Mouse (Mus musculus) layer of hippocampus, adult 9-10 months (tissue): ENCODE results near the gene Sgce.
"Not testable (repeated sequence)": the region's sequence is repeated elsewhere in the genome, so short reads cannot be mapped to it uniquely, and the experiment has no call there.

Experiments
- DNase-seq: peaks from one replicate; pipeline ENCODE4 v3.0.0; 2022; ENCODE audit warnings: low spot score

The Sgce gene

GRCm38 (mm10) chr6:4722739-4723138 lies 24.3 kb downstream of the Sgce start:
- no peak for DNase-seq

GRCm38 (mm10) chr6:4722142-4722541 lies 24.9 kb downstream of the Sgce start:
- no peak for DNase-seq

- no peak for DNase-seq
Measured at GRCm38 (mm10) chr6:4717344-4717743, 29.7 kb downstream of the Sgce start.

GRCm38 (mm10) chr6:4716171-4716570 lies 30.8 kb downstream of the Sgce start:
- no peak for DNase-seq

- DNase-seq: no peak
Measured at GRCm38 (mm10) chr6:4708971-4709370, 38.0 kb downstream of the Sgce start.

- DNase-seq: no peak
Measured at GRCm38 (mm10) chr6:4706415-4706814, 40.6 kb downstream of the Sgce start.

GRCm38 (mm10) chr6:4703908-4704307 lies 43.1 kb downstream of the Sgce start:
- no peak for DNase-seq

GRCm38 (mm10) chr6:4701641-4702040 lies 45.4 kb downstream of the Sgce start:
- no peak for DNase-seq

GRCm38 (mm10) chr6:4695778-4696177 lies 51.2 kb downstream of the Sgce start:
- no peak for DNase-seq

- no peak for DNase-seq
Measured at GRCm38 (mm10) chr6:4694672-4695231, 52.3 kb downstream of the Sgce start.

- DNase-seq: no peak
Measured at GRCm38 (mm10) chr6:4693544-4693943, 53.5 kb downstream of the Sgce start.

- no peak for DNase-seq
Measured at GRCm38 (mm10) chr6:4690438-4690837, 56.6 kb downstream of the Sgce start.

- DNase-seq: no peak
Measured at GRCm38 (mm10) chr6:4684706-4685340, 62.2 kb downstream of the Sgce start.

- DNase-seq: no peak
Measured at GRCm38 (mm10) chr6:4680576-4680975, 66.4 kb downstream of the Sgce start.

- DNase-seq: no peak
Measured at GRCm38 (mm10) chr6:4679981-4680380, 67.0 kb downstream of the Sgce start.

- no peak for DNase-seq
Measured at GRCm38 (mm10) chr6:4677356-4677761, 69.6 kb downstream of the Sgce start.

GRCm38 (mm10) chr6:4665154-4665553 lies 81.9 kb downstream of the Sgce start:
- DNase-seq: no peak

GRCm38 (mm10) chr6:4664313-4664712 lies 82.7 kb downstream of the Sgce start:
- DNase-seq: no peak

GRCm38 (mm10) chr6:4663516-4663915 lies 83.5 kb downstream of the Sgce start:
- no peak for DNase-seq

GRCm38 (mm10) chr6:4658861-4659260 lies 88.1 kb downstream of the Sgce start:
- no peak for DNase-seq

- no peak for DNase-seq
Measured at GRCm38 (mm10) chr6:4655924-4656323, 91.1 kb downstream of the Sgce start.

- no peak for DNase-seq
Measured at GRCm38 (mm10) chr6:4655466-4655865, 91.5 kb downstream of the Sgce start.

GRCm38 (mm10) chr6:4653741-4654140 lies 93.3 kb downstream of the Sgce start:
- DNase-seq: not testable (repeated sequence)

GRCm38 (mm10) chr6:4652596-4653134 lies 94.3 kb downstream of the Sgce start:
- no peak for DNase-seq
